Mouse (Mus musculus) heart, embryonic 11.5 days (tissue): ENCODE data around the gene Gipr. TPM values are rescaled to one million over a fixed set of nuclear protein-coding genes. Genes with fewer than 3 reads are reported as not detected.

Source experiments
- ATAC-seq: fragments of 200-750 bp; cut with Nextera tagmentation; replicated peaks from 2 replicates; pipeline ENCODE4 v1.8.0; 2017; ENCODE audit warnings: moderate library complexity; ENCODE audit not compliant: insufficient number of reproducible peaks, low FRiP score, low TSS enrichment
- H3K27ac ChIP-seq: fragments of 300-500 bp; sonication (generic); 2 replicates; pipeline ENCODE4 v1.5.1; 2014; ENCODE audit warnings: mild to moderate bottlenecking, low read depth, low read length
- H3K27me3 ChIP-seq: fragments of 300-500 bp; sonication (generic); 2 replicates; pipeline ENCODE4 v1.6.1; 2014; ENCODE audit warnings: mild to moderate bottlenecking, low read length, mixed read lengths; ENCODE audit not compliant: control insufficient read depth, insufficient read depth
- H3K36me3 ChIP-seq: fragments of 300-500 bp; sonication (generic); 2 replicates; pipeline ENCODE4 v1.6.1; 2014; ENCODE audit warnings: mild to moderate bottlenecking, low read length, moderate library complexity, mixed read lengths; ENCODE audit not compliant: control insufficient read depth, insufficient read depth
- H3K4me1 ChIP-seq: fragments of 300-500 bp; sonication (generic); 2 replicates; pipeline ENCODE4 v1.6.1; 2014; ENCODE audit warnings: low read length; ENCODE audit not compliant: control insufficient read depth, insufficient read depth
- H3K4me2 ChIP-seq: fragments of 300-500 bp; sonication (generic); 2 replicates; pipeline ENCODE4 v1.6.1; 2014; ENCODE audit warnings: mild to moderate bottlenecking, moderate library complexity
- H3K4me3 ChIP-seq: fragments of 300-500 bp; sonication (generic); 2 replicates; pipeline ENCODE4 v1.5.1; 2014; ENCODE audit warnings: low read depth, low read length
- H3K9ac ChIP-seq: fragments of 300-500 bp; sonication (generic); 2 replicates; pipeline ENCODE4 v1.6.1; 2014; ENCODE audit warnings: mild to moderate bottlenecking, low read depth, low read length, moderate library complexity
- H3K9me3 ChIP-seq: fragments of 300-500 bp; sonication (generic); replicated peaks from 2 replicates; pipeline ENCODE4 v1.6.1; 2016; ENCODE audit warnings: low read length; ENCODE audit not compliant: control insufficient read depth
- WGBS: fragments of 180-500 bp; shearing (Covaris S2); extraction: QIAGEN DNeasy Blood & Tissue Kit; methylation state at CpG from one replicate; pipeline ENCODE4 v1.1.7; 2014; ENCODE audit not compliant: insufficient replicate concordance; 5-methylcytosine and 5-hydroxymethylcytosine counted together
- microRNA counts: library from miRNA; unstranded; fragments of <30 nt; microRNA quantifications from one replicate; lab custom pipeline; 2015
- microRNA-seq: library from miRNA; unstranded; fragments of <30 nt; microRNA quantifications from one replicate; pipeline ENCODE4, GENCODE M21; 2016; ENCODE audit warnings: borderline number of aligned reads
- polyA plus RNA-seq: library from polyadenylated mRNA; unstranded; fragments of >200 nt; fragmentation: Nextera tagmentation; extraction: Ambion mirVana; gene quantifications from 2 replicates; pipeline ENCODE4 v1.2.1, GENCODE M21; 2014

Gene Gipr
- polyA plus RNA-seq, 1 experiment from 2014 or later, result 10.8 TPM

DNA sequence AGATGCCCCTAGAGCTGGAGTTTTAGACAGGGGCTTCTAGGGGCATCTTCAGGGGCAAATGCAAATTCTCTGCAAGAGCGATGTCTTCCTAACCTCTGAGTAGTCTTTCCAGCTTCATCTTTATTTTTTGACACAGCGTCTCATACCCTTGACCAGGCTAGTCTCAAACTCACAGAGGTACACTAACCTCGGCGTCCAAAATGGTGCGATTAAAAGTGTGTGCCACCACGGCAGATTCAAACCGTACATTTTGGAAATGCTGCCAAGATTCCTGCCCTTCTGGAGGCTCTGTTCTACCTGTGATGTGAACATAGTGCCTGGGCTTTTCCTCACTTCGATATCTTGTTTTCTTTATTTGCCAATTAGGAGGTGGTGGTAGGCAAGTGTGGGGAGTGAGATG is 46.8 kb downstream of the Gipr start:
- peak overlapping the region; percentile 87; the same call in 1 of the 2 replicates for H3K4me2 ChIP-seq
- no peak overlapping the region for H3K27ac ChIP-seq
- WGBS, result 88% methylated on average over 8 of the region's 8 CpGs
- no peaks in the 10 kb centered on the region for H3K36me3 ChIP-seq
- H3K4me3 ChIP-seq, result no peak overlapping the region
- no peaks in the 10 kb centered on the region for H3K9me3 ChIP-seq
- H3K4me1 ChIP-seq, result peaks cover 13% of the 10 kb centered on the region
- no peak for ATAC-seq
- no peak overlapping the region for H3K9ac ChIP-seq
- H3K27me3 ChIP-seq, result peaks cover 4% of the 10 kb centered on the region; the same call in 1 of the 2 replicates

DNA sequence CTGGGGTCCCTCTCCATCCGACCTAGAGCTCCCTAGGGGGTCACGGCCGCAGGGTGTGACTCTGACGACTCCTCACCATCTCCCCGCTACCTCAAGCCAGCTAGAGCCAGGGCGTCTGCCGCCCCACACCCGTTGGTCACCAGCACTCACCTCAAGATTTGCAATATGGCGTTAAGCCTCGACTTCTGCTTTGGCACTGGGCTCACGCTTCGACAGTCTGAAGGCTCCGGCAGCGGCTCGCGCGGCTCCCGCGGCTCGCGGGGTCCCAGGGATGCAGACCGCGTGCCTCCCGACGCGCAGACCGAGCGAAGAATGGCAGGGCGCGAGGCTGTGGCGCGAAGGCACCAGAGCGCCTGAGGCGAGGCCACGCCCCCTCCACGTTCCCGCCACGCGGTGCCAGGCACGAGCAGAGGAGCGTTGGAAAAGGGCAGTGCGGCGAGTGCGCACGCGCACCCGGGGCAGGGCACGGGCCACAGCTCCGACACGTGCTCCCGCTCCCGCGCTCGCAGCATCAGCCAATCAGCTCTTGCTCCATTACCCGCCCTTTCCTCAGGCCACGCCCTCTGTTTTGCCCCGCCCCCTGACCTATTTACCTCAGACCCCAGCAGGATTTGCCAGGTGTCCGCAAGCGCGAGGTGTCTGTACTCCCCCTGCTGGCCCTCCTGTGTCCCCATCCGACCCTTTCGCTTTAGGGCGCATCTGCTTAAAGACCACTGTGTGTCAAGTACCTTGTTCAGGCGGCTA is 47.7 kb downstream of the Gipr start, which contains the start of gene Gm4969:
Gene Gm4969, minus strand, starts transcription at position 341 of the 744 bp plus-strand sequence.
- peak within 1 kb of the TSS; percentile 87 for H3K4me2 ChIP-seq

DNA sequence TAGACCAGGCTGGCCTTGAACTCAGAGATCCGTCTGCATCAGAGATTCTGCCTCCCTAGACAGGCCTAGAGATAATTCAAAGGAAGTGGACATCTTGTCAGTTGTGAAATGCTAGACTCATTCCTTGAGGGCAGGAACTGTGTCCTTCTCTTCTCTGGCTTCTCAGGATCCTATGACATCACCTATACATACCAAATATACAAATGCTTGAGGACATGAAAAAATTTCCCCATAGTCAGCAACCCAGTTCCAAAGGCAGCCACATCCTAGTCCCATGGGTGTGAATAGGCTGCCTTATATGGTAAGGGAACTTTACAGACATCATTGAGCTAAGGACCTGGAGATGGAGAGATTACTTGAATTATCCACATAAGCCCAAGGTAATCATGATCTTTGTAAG is 56.4 kb downstream of the Gipr start:
- Histone ChIP-seq H3K36me3 (no peaks in the 10 kb centered on the region), H3K9ac (no peak overlapping the region), H3K9me3 (no peaks in the 10 kb centered on the region), H3K4me2 (no peak overlapping the region), H3K4me1 (0 out of 2 replicates have a peak, but pooled peaks cover 3% of the 10 kb centered on the region), H3K4me3 (no peak overlapping the region), H3K27ac (no peak overlapping the region), H3K27me3 (no peaks in the 10 kb centered on the region)
- ATAC-seq, result no peak
- 68% methylated on average over 1 of the region's 1 CpGs for WGBS

More for the DNA sequence above, 47.7 kb downstream of the Gipr start, which contains the start of gene Gm4969:
- H3K4me3 ChIP-seq, result peak within 1 kb of the TSS; percentile 25
- peak within 1 kb of the TSS; percentile 40; the same call in 1 of the 2 replicates for H3K9ac ChIP-seq
- no peak within 1 kb of the TSS for H3K27ac ChIP-seq
- peak; percentile 39 for ATAC-seq
- peaks cover 4% of the 10 kb centered on the region; the same call in 1 of the 2 replicates for H3K27me3 ChIP-seq
- H3K36me3 ChIP-seq, result no peaks in the 10 kb centered on the region
- H3K4me1 ChIP-seq, result peaks cover 13% of the 10 kb centered on the region
- 18% methylated on average over 64 of the region's 64 CpGs for WGBS
- no peaks in the 10 kb centered on the region for H3K9me3 ChIP-seq

GRCm38 (mm10) chr7:19107436-19107835 is 58.5 kb downstream of the Gipr start:
- H3K4me1 ChIP-seq, result 0 out of 2 replicates have a peak, but pooled peaks cover 3% of the 10 kb centered on the region
- H3K9me3 ChIP-seq, result peaks cover 7% of the 10 kb centered on the region
- H3K4me2 ChIP-seq, result no peak overlapping the region
- no peak overlapping the region for H3K27ac ChIP-seq
- H3K9ac ChIP-seq, result no peak overlapping the region
- 37% methylated on average over 3 of the region's 3 CpGs for WGBS
- H3K4me3 ChIP-seq, result no peak overlapping the region
- H3K27me3 ChIP-seq, result no peaks in the 10 kb centered on the region
- ATAC-seq, result no peak
- no peaks in the 10 kb centered on the region for H3K36me3 ChIP-seq

MicroRNAs within 50 kb of the gene (microRNA counts, 519-probe panel; counts per million panel counts)
- 32.2 counts per million for microRNA mmu-miR-330 (lab: Ali Mortazavi, UCI)

Small RNAs within 50 kb of the gene (microRNA-seq; reads per million reads assigned to microRNA genes)
- gene Mir330, result 271 reads per million, percentile 74 among the genes with 10 or more reads in this experiment

Other genes with a start within 250 kb of the Gipr start
- gene Nova2, start 240.2 kb downstream of the Gipr start, polyA plus RNA-seq, result 0.77 and 0.93 TPM in 2 replicates
- gene Nanos2, start 178.7 kb downstream of the Gipr start, polyA plus RNA-seq, result not detected in 2 replicates
- gene Mypop, start 174.9 kb downstream of the Gipr start, polyA plus RNA-seq, result 2.1 and 2.2 TPM in 2 replicates
- 13.9 and 14.2 TPM in 2 replicates for gene Irf2bp1, start 162.1 kb downstream of the Gipr start, polyA plus RNA-seq
- 0.59 TPM in 1 of 2 replicates, not detected in the other for gene Foxa3, start 142.6 kb downstream of the Gipr start, polyA plus RNA-seq
- 17.6 and 21.4 TPM in 2 replicates for gene Sympk, start 141.8 kb downstream of the Gipr start, polyA plus RNA-seq
- not detected in 2 replicates for gene Rsph6a, start 111.4 kb downstream of the Gipr start, polyA plus RNA-seq
- gene Dmwd, start 89.9 kb downstream of the Gipr start, polyA plus RNA-seq, result 15.2 and 16.2 TPM in 2 replicates
- 17.0 and 17.7 TPM in 2 replicates for gene Dmpk, start 82.3 kb downstream of the Gipr start, polyA plus RNA-seq
- gene Six5, start 71.5 kb downstream of the Gipr start, polyA plus RNA-seq, result 6.6 and 6.9 TPM in 2 replicates
- 2.2 and 2.7 TPM in 2 replicates for gene Gm4969, start 47.8 kb downstream of the Gipr start, polyA plus RNA-seq
- 6.3 and 6.4 TPM in 2 replicates for gene Fbxo46, start 46.3 kb downstream of the Gipr start, polyA plus RNA-seq
- gene Qpctl, start 16.8 kb downstream of the Gipr start, polyA plus RNA-seq, result 6.4 and 7.6 TPM in 2 replicates
- gene Snrpd2, start 16.4 kb downstream of the Gipr start, polyA plus RNA-seq, result 120 and 125 TPM in 2 replicates
- gene Eml2, start 10.3 kb upstream of the Gipr start, polyA plus RNA-seq, result 5.4 and 6.9 TPM in 2 replicates
- gene Gpr4, start 46.4 kb upstream of the Gipr start, polyA plus RNA-seq, result 1.3 and 1.4 TPM in 2 replicates
- 41.2 and 41.6 TPM in 2 replicates for gene Opa3, start 62.2 kb upstream of the Gipr start, polyA plus RNA-seq
- gene Vasp, start 105.7 kb upstream of the Gipr start, polyA plus RNA-seq, result 61.9 and 102 TPM in 2 replicates
- gene Ppm1n, start 113.9 kb upstream of the Gipr start, polyA plus RNA-seq, result 0.34 TPM in 1 of 2 replicates, not detected in the other
- gene Rtn2, start 116.5 kb upstream of the Gipr start, polyA plus RNA-seq, result 25.3 and 31.2 TPM in 2 replicates
- gene Fosb, start 143.9 kb upstream of the Gipr start, polyA plus RNA-seq, result 0.11 and 0.17 TPM in 2 replicates
- gene Ercc1, start 178.7 kb upstream of the Gipr start, polyA plus RNA-seq, result 72.5 and 74.5 TPM in 2 replicates
- gene Cd3eap, start 193.4 kb upstream of the Gipr start, polyA plus RNA-seq, result 17.6 and 18.9 TPM in 2 replicates
- 12.4 and 17.6 TPM in 2 replicates for gene Ppp1r13l, start 193.6 kb upstream of the Gipr start, polyA plus RNA-seq
- 6.1 and 6.6 TPM in 2 replicates for gene Ercc2, start 215.9 kb upstream of the Gipr start, polyA plus RNA-seq
- 2.2 and 3.7 TPM in 2 replicates for gene Klc3, start 238.0 kb upstream of the Gipr start, polyA plus RNA-seq
- gene Ckm, start 238.6 kb upstream of the Gipr start, polyA plus RNA-seq, result 11.0 and 13.3 TPM in 2 replicates